Mouse (Mus musculus) heart, postnatal 10 days (tissue): Measurements from ENCODE around the gene Zdhhc12. TPM values are rescaled to one million over a fixed set of nuclear protein-coding genes. Genes with fewer than 3 reads are reported as not detected.
A peak's percentile ranks its signal among the peaks of the same experiment; 100 is the strongest.
"Not testable (repeated sequence)": the region's sequence is repeated elsewhere in the genome, so short reads cannot be mapped to it uniquely, and the experiment has no call there.

ENCODE experiments used
- DNase-seq, 2 experiments: peaks; one replicate each; pipeline ENCODE4 v3.0.0; 2021
- intact Hi-C: fragments of 180-260 bp; cut with DNase I; formaldehyde crosslinking; loops from one replicate; pipeline ENCODE4 v1.15.1; 2025
- total RNA-seq, 2 experiments: library from RNA; stranded (reverse); gene quantifications; 2 replicates each; pipeline ENCODE4 v1.2.3; 2021

Gene Zdhhc12
- total RNA-seq, 2 experiments from 2014 or later = 7.5 to 7.8 TPM

DNA sequence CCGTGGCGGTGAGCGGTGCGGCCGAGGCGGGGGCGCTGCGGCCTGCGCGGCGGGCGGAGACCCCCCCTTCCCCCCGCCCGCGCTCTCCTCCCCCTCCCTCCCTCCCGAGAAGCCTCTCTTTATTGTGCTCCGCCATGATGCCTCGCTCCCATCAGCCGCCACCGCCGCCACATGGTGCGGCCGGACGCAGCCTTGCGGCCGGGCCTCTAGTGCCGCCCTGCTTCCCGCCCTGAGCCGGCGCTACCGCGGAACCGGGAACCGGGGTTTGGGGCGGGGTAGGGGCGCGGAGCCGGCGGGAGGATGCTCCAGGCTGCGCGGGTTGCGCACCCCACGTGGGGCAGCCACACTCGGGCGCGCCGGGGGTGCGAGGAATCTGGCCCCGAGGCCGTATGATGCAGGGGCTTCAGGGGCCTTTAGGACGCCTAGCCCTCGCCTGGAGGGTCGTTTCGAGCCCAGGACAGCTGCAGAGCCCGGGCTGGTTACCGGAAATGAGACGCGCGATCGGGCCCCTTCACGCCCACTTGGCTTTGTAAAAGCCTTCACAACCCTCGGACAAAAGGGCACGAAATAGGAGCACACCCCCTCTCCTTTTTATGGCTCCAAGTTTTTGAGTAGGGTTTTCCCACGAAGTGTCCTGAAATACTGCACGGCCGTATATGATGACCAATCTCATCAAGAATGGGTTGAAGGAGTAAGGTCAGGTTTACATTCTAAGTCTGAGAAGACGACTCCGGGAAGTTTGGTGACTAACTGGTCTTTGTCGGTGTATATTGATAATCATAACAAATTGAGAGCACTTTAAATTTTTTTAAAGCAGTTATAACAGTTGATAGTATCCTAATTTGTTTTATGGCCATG is 26.2 kb downstream of the Zdhhc12 start:
- intact Hi-C loops = no loop called here
- peak; percentile 56 to 62 for DNase-seq

DNA sequence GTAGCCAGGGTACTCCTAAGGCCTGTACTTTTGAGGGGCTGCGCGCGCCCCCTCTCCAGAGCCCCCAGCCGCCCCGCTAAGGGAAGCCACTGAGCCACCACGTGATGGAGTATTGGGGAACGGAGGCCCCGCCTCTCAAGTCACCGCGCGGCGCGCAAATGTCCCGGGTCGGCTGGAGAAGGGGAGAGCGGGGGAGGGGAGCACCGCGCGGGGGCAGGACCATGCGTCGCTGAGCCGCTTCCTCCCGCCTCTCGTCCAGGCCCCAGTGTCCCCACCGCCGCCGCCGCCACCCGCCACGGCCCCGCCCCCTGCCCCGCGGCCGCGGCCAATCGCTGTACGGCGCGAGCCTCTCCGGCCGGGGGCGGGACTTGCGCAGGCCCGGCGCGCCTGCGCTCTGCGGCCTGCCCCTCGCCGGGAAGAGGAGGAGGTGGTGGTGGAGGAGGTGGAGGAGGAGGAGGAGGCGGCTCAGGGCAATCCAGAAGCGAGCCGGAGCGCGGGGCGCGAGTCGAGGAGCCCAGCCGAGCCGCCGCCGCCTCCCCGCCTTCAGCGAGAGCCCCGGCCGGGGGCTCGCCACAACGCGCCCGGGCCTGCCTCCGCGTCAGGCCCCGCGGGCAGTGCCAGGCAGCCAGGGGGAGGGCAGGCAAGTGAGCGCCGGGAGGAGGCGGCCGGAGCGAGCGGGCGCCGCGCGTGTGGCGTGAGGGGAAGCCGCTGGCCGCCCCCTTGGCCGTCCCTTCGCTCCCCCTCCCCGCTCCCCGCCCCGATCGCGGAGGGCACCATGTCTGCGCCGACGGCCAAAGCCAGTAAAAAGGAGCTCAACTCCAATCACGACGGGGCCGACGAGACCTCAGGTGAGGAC is 27.2 kb downstream of the Zdhhc12 start:
- intact Hi-C loops = no loop called here
- DNase-seq = peak; percentile 95 to 98

DNA sequence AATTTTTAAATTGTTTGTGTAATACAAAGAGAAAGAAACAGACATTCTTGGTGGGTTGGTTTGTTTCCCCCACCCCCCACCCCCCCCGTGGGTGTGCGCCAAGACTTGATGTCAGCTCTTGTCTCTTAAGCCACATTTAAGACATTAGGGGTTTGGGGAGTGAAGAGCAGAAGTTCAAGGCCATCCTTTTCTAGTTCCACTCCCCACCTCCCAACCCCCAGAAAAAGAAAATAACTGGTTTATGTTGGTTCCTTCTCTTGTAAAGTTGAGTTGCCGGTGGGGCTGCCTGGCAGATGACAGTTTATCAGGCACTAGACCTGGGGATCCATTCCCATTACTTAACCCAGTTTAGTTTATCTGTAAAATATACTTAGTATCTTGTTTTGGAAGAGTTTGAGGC is 29.1 kb downstream of the Zdhhc12 start:
- intact Hi-C loops = no loop called here
- no peak for DNase-seq

DNA sequence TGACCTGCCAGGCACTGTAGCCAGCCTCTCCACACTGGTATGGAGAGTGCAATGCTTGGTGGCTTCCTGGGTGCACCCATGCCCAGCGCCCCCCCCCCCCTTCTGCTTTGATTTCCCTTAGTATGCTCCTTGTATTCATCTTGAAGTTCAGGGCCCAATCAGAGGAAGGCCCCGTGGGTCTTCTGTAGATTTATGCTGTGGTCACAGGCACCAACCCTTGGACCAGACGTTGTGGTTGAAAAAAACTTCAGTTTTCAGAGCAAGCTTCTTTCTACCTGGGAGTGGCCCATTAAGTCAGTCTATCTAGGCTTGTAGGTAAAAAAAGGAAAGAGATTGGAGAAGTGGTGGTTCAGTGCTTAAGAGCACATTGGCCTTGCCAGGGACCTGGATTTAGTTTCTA is 29.7 kb downstream of the Zdhhc12 start:
- intact Hi-C loops = loop anchor here (2.0 kb wide), 1 partner anchor 15 kb away; the partner anchor contains the start of gene Wdr34
- no peak for DNase-seq

DNA sequence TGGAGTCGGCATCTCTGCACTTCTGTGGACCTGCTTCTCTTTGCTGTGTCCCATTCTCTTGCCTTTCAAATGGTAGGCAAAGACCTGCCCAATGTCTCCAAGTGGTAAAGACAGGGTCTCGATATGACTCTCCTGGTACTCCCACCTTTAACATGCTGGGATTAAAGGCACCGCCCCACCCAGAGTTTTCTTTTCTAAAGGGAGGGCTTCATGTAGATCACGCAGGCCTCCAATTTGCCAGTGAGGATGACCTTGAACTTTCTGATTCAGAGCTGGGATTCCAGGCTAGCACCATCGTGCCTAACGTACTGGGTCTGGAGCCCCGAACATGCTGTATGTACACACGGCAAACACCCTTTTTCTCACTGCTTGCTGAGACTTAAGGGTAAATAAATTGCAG is 30.2 kb downstream of the Zdhhc12 start:
- no peak for DNase-seq
- intact Hi-C loops = loop anchor here (2.0 kb wide), 1 partner anchor 14 kb away; the partner anchor contains the start of gene Wdr34

DNA sequence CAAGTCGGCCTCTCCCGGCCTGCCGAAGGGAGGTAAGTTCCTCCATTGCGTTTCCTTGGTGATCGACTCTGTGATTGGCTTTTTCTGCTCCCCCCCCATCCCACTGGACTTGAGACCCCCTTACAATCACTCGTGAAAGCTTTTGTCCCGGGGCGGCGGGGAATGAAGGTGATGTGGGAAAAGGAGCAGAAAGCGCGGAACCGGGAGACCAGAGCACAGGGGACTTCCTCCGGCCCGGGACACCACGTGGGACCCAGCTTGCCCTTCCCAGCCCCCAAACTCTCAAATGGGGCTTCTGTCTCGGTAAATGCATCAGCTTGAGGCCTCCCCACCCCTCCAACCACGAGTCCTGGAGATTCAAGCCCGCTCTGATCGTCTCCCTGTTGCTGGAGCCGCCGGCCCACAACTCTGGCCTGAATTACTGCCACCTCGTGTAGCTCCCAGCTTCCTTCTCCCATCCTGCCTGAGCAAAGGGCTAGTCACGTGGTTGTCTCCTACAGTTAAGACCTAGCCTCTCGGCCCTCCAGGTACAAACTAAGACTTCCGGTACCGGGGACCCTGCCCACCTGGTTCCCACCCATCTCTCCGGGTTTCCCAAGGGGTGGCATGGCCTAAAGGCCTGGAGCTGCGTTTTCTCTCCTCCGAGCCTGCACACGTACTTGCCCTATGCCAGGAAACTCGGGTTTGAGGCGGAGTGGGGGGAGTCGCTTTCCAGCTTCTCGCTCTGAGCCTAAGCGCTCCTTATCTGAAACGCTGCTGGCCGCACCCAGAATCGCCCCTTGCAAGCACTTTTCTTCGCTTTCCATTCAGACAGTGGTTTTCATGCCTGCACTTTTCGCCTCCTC is 31.0 kb downstream of the Zdhhc12 start:
- intact Hi-C loops = loop anchor here (2.0 kb wide), 1 partner anchor 14 kb away; the partner anchor contains the start of gene Wdr34
- peak; percentile 72 to 73 for DNase-seq

DNA sequence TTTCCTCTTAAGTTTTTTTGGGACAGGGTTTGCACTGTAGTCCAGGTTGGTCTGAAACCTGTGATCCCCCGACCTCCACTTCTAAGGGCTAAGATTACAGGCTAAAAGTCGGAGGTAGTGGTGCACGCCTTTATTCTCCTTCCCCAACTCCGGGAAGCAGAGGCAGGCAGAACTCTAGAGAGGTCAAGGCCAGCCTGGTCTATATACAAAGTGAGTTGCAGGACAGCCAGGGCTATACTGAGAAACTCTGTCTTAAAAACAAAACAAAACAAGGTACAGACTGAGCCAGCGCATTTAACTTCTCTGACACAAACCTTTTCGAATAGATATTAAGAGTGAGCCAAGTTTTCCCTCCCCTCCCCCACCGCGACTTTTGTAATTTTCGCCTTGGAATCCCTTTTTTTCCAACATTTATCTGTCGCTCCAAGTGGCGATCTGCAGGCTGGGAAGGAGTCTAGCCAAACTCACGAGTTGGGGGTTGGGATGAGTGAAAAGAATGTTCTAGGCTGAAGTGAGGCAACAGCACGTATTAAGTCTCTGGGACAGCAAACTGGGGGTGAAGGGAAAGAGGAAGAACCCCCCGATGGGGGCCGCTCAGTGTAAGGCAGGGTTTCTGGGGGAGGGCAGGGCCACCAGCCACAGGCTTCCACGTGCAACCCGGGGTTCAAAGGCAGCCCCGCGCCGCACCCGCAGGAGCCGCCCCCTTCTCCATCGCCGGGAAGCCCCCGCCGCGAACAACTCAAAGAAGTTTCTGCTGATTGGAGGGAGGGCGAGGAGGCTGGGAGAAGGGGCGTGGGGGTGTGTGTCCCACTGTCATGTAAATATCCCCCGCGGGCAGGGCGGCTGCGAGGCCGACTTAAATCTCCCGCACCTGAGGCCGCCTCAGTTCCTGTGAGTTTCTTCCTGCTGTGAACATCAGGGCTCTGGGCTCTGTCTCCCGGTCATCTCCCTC is 32.0 kb downstream of the Zdhhc12 start:
- peak; percentile 40 to 62 for DNase-seq
- intact Hi-C loops = loop anchor here (2.0 kb wide), 1 partner anchor 13 kb away; the partner anchor contains the start of gene Wdr34

DNA sequence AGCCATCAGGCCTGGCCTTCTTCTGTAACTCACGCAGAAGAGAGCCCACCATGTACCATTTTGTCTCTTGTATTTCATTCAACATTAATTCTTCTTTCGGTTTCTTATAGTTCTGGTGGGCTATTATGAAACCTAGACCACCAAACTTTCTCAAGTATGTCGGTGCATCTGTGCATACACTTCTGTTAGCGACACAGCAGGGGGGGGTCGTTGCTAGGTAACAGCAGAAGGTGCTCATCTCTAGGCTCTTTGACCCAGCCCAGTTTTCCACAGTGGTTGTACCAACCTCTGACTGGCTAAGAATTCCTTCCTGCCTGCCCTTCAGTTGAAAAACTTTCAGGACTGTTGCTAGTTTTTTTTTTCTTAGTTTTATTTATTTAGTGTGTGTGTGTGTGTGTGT is 35.0 kb downstream of the Zdhhc12 start:
- DNase-seq = no peak
- intact Hi-C loops = no loop called here

DNA sequence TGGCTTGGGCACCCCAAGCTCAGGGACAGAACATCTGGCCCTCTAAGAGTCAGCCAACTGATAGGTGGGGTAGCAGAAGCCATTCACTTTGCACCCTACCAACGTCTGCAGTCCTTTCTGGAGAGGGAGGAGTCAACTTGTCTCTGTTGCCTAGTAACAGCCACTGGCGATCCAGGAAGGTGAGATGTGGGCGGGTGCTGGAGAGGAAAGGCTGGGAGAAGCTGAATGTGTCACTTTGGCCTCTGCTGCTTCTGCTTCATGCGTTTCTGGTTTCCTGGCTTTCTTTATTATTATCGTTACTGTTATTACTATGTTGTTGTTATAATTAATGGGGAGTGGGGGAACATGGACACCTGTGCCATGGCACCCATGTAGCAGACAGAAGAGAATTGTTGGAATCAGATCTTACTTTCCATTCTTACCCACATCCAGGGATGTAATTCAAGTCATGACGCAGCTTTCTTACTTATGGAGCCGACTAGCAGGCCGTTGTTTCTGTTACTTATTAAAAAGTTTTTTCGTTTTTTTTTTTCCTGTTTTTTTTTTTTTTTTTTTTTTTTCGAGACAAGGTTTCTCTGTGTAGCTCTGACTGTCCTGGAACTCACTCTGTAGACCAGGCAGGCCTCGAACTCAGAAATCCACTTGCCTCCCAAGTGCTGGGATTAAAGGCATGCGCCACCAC is 36.1 kb downstream of the Zdhhc12 start, which contains the start of gene Set:
Set (plus strand) TSS at position 156 of the 682 bp plus-strand sequence.
- no peak for DNase-seq
- intact Hi-C loops = no loop called here

DNA sequence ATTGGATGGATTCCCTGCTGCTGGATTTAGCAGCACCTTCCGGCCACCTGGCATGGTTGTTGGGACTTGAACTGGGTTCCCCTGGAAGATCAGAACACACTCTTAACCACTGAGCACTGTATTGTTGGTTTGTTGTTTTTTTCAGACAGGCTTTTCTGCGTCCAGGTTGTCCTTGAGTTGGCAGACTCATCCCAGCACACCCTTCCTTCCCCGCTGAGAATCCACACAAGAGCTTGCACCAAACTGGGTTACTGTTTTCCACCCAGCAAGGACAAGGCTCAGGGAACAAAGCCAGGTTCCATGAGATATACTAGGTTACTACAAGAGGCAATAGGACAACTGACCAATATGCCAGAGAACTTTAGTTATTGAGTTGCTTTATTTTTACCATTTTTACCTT is 36.7 kb downstream of the Zdhhc12 start:
- intact Hi-C loops = no loop called here
- no peak for DNase-seq

DNA sequence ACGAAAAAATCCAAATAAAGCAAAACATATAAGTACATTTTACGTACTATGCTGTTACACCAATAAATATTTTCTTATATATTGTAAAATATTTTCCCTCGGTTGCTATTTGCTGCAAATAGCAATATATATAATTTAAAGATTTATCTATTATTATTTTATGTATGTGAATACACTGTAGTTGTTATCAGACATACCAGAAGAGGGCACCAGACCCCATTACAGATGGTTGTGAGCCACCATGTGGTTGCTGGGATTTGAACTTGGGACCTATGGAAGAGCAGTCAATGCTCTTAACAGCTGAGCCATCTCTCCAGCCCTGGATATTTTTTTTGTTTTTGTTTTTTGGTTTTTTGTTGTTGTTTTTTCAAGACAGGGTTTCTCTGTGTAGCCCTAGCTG is 38.1 kb downstream of the Zdhhc12 start:
- DNase-seq, intact Hi-C loops: not testable (repeated sequence)

DNA sequence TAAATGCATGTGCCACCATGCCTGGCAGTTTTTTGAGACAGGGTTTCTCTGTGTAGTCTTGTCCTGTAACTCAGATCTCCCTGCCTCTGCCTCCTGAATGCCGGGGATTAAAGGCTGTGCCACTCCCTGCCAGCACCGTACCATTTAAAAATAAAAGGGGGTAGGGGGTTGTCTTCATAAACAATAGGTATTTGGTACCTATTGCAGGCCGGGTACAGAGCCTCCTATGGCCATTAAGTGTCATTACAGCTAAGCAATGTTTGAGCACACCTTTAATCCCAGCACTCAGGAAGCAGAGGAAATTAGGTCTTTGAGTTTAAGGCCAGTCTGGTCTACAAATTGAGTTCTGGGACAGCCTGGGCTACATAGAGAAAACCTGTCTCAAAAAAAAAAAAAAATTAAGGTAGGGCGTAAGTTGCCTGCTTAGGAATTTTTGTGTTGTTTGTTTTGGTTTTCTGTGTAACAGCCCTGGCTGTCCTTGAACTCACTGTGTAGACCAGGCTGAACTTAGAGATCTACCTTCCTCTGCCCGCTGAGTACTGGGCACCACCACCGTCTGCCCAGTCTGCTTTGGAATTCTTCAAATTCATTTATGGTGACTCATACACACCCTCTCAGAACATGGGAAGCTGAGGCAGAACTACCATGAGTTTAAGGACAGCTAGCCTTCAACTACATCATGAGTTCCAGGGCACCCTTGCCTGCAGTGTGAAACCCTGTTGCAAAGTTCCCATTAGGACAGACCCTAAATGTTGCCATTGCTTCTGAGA is 41.3 kb downstream of the Zdhhc12 start:
- intact Hi-C loops = no loop called here

DNA sequence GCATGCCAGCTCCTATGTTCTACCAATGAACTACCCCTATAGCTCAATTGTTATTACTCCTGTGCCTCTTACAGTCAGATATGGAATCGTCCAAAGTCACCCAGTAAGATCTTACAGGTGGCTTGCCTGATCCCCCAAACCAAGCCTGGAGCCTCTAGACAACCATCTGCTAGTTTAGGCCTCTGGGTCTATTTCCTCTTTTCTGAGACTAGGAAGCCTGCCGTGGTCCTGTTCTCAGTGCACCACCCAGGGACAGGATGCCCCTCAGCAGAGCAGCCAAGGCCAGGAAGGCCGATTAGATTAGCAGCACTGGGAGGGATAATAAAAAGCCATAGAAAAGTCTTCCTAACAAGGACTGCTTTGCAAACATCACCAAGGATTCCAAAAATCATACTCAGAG is 43.6 kb downstream of the Zdhhc12 start:
- intact Hi-C loops = loop anchor here (2.0 kb wide), 1 partner anchor 13 kb away; no protein-coding TSS in a partner anchor
- DNase-seq = no peak

More for the DNA sequence above, 41.3 kb downstream of the Zdhhc12 start:
- no peak for DNase-seq

DNA sequence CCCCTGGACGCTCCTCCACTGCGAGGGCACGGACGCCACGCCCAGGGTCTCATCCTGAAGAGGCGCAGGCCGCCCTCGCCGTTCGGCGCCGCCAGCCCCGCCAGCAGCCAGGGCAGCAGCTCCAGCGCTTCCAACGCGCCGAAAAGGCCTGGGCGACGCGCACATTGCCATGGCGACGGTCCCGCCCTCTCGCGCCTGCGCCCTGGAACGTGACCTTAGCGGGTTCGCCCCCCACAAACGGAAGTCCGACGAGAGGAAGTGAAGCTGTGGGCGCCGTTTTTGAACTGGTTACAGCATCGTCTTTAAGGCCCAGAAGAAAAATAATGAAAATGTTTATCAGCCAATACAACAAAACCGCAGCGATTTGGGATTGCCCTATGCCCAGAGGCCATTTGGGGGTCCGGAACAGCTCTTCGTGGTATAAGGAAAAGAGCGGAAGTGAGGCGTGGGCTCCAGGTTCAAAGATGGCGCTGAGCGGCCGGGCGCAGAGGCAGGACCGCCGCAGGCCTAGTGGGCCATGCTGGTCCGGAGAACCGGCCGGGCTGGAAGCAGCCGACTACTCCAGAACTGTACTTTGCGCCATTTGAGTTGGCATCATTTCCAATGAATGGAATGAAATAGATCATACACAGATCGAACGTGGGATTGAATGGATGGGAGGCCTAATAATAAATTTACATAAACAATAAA is 44.6 kb downstream of the Zdhhc12 start, which contains the start of gene Wdr34:
Wdr34 (minus strand) TSS at position 183 of the 690 bp plus-strand sequence.
- peak; percentile 98 to 99 for DNase-seq
- intact Hi-C loops = loop anchor here (2.0 kb wide), 1 partner anchor 14 kb away; no protein-coding TSS in a partner anchor

DNA sequence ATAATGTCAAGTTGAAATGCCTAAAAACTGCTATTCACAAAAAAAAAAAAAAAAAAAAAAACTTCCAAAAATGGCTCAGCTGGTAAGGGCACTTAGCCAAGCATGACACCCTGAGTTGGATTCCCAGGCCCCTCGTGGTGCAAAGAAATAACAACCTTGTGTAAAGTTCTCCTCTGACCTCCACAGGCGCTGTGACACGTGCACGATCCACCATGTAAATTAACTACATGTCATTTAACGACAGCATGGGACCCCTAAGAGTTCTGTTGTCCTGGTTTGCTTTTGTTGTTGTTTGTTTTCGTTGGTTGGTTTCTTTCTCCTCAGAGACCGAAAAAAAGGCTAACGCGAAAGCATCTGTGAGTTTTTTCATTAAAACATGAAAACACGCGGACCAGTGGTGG is 45.3 kb downstream of the Zdhhc12 start:
- intact Hi-C loops = loop anchor here (2.0 kb wide), 1 partner anchor 15 kb away; no protein-coding TSS in a partner anchor

DNA sequence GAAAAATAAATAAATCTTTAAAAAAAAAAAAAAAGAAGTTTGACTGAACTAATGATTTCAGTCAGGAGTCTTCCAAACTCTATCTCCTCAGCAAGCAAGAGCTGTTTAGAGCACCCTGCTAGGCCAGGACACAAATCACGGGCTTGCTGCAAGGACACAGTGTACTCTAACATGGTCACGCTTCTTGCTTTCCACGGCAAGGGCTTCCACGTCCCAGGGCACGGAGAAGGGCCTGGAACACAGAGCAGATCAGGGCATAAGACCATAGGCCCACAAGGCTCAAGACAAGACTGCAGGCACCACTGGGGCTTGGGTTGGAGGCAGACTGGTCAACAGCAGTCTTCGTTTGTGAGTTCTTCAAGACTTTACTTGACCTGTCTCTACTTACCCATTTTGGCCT is 46.3 kb downstream of the Zdhhc12 start:
- intact Hi-C loops = no loop called here
- DNase-seq = no peak

More for the DNA sequence above, 45.3 kb downstream of the Zdhhc12 start:
- DNase-seq = no peak

DNA sequence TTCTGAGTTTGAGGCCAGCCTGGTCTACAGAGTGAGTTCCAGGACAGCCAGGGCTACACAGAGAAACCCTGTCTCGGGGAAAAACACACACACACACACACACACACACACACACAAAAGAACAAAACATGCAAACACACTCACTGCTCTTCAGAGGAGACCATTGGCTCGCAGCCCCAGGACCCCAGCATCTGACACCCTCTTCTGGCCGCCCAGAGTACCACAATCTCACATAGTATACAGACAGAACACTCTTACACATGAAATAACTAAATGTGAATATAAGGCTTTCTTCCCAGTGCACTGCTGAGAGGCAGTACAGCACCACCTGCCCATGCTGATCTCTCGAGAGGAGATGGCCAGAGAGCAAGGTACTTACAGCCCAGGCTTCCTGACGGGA is 48.9 kb downstream of the Zdhhc12 start:
- no peak for DNase-seq
- intact Hi-C loops = loop anchor here (5.0 kb wide), 1 partner anchor 33 kb away; the partner anchor contains the start of gene Pkn3
